Mouse (Mus musculus): Measurements from ENCODE around the gene Gorasp2. TPM values are rescaled to one million over a fixed set of nuclear protein-coding genes. Genes with fewer than 3 reads are reported as not detected.
A peak's percentile ranks its signal among the peaks of the same experiment; 100 is the strongest.

Gene Gorasp2
- total RNA-seq (2022) = 100 to 1,000 TPM; 112 to 131 (median 121) TPM

GRCm38 (mm10) chr2:70660887-70661714 is at the start of gene Gorasp2:
Gene Gorasp2, plus strand, starts transcription at chr2:70661576.
- peak; percentile 94 for DNase-seq

- DNase-seq = no peak
These were observed 46.5 kb upstream of the Gorasp2 start for GRCm38 (mm10) chr2:70614745-70615351.

- no peak for DNase-seq
These were observed 45.3 kb upstream of the Gorasp2 start for GRCm38 (mm10) chr2:70616076-70616475.

- DNase-seq = no peak
These were observed 44.8 kb upstream of the Gorasp2 start for GRCm38 (mm10) chr2:70616617-70617016.

GRCm38 (mm10) chr2:70619232-70619835 is 42.0 kb upstream of the Gorasp2 start:
- DNase-seq = no peak

GRCm38 (mm10) chr2:70620225-70620624 is 41.2 kb upstream of the Gorasp2 start:
- peak; percentile 9 for DNase-seq

- no peak for DNase-seq
These were observed 39.1 kb upstream of the Gorasp2 start for GRCm38 (mm10) chr2:70622244-70622643.

GRCm38 (mm10) chr2:70625761-70626160 is 35.6 kb upstream of the Gorasp2 start:
- no peak for DNase-seq

GRCm38 (mm10) chr2:70628397-70628796 is 33.0 kb upstream of the Gorasp2 start:
- DNase-seq = no peak

GRCm38 (mm10) chr2:70629339-70629761 is 32.0 kb upstream of the Gorasp2 start:
- no peak for DNase-seq

GRCm38 (mm10) chr2:70629921-70630320 is 31.5 kb upstream of the Gorasp2 start:
- no peak for DNase-seq

GRCm38 (mm10) chr2:70631321-70631720 is 30.1 kb upstream of the Gorasp2 start:
- DNase-seq = no peak

GRCm38 (mm10) chr2:70632412-70632811 is 29.0 kb upstream of the Gorasp2 start:
- DNase-seq = no peak

- DNase-seq = no peak
These were observed 27.2 kb upstream of the Gorasp2 start for GRCm38 (mm10) chr2:70634028-70634690.

GRCm38 (mm10) chr2:70640968-70641367 is 20.4 kb upstream of the Gorasp2 start:
- DNase-seq = no peak

GRCm38 (mm10) chr2:70642971-70643565 is 18.3 kb upstream of the Gorasp2 start:
- no peak for DNase-seq

- no peak for DNase-seq
These were observed 16.1 kb upstream of the Gorasp2 start for GRCm38 (mm10) chr2:70645266-70645780.

GRCm38 (mm10) chr2:70647681-70648080 is 13.7 kb upstream of the Gorasp2 start:
- DNase-seq = no peak

GRCm38 (mm10) chr2:70648271-70648670 is 13.1 kb upstream of the Gorasp2 start:
- no peak for DNase-seq

GRCm38 (mm10) chr2:70649471-70649870 is 11.9 kb upstream of the Gorasp2 start:
- no peak for DNase-seq

- no peak for DNase-seq
These were observed 9.6 kb upstream of the Gorasp2 start for GRCm38 (mm10) chr2:70651820-70652219.

GRCm38 (mm10) chr2:70657083-70657482 is 4.3 kb upstream of the Gorasp2 start:
- no peak for DNase-seq
